Mouse (Mus musculus): Measurements from ENCODE around the gene Wdr81. TPM values are rescaled to one million over a fixed set of nuclear protein-coding genes. Genes with fewer than 3 reads are reported as not detected.

Gene Wdr81
- total RNA-seq (2023): 10 to 100 TPM; 24.7 to 27.7 TPM

DNA sequence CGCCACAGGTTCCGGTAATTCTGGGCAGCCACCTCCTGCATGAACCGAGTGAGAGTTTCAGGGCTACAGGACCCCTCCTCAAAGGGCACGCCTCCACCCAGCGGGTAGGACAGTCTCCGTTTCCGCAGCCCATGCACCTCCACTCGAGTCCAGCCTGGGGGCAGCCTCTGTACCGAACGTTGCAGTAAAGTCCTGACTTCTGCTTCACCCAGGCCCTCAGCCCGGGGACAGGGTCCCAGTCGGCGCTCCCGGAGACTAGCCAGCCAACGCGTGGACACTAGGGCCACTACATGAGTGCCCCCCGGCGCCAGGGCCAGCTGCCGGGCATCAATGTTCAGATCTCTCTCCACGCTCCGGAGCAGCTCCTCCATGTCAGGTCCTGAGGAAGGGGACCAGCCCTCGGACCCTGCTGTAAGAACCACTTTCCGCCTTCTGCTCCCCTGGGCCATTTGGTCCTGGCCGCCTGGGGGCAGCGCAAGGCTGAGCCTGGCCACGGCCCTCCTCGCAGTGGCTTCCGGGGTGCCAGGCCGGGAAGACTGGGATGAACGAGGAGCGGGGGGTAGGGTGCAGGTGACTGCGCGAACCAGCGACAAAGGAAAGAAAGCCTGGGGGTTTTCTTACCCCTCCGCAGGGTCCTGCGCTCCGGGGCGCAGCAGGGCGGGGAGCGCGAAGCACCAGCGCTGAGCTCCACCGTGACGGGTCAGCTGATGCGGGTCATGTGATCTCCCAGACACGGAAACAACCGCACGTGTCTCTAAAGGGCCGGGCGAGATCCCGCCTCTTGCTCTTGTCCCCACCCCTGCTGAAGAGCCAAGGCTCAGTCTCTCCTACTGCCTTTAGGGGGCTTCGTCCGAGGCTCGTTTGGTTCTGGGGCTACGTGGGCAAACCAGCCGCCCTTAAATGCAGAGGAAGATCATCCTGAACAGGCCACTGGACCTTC lies at the start of gene Wdr81:
Gene Wdr81, minus strand, starts transcription at position 727 of the 940 bp plus-strand sequence.

GRCm38 (mm10) chr11:75486601-75487285 lies 32.2 kb upstream of the Wdr81 start, which contains the start of gene Prpf8:
TSS of gene Prpf8 (plus strand) at chr11:75486816.

DNA sequence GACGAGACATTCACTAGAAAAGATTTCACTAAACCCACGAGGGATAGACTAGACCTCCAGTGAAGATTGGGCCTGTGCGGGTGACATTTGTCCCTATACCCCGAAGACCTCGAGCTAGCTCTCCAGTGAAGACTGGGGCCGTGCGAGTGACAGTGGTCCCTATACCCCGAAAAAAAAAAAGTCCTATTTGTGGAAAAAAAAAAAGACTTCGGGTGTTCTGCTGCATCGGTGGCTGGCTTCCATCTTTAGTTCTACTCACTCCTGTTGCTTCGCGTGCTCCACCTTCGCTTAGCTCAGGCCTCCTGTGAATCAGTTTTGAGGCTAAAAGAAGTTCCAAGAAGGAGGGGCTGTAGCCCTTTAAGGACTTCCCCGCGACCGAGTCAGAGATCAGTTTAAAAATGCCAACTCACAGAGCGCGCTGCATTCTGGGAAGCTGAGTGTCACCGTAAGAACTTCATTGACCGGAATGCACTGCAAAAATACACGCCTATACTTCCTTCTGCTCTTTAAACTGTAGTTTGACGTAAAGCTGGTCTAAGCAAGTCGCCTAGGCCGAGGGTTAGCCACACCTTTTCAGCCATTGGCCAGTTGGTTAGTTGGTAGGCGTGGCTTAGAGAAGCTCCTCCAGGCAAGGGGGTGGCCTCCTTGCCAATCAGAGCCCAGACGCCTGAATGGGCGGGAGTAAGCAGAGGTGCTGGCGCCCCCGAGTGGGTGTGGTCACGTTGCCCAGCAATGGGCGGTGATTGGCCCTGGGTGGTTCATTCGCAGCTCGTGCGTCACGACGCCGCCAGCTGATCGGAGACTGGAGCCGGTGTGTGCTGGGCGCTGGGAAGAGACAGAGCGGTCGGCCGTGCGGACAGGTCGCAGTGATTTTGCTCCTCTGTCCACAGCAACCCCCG lies 6.6 kb upstream of the Wdr81 start, which contains the start of gene Tlcd2:
Gene Tlcd2, plus strand, starts transcription at position 872 of the 899 bp plus-strand sequence.

GRCm38 (mm10) chr11:75439363-75439762 lies 15.2 kb downstream of the Wdr81 start, which contains the start of gene Serpinf2:
TSS of gene Serpinf2 (minus strand) at chr11:75439591.

DNA sequence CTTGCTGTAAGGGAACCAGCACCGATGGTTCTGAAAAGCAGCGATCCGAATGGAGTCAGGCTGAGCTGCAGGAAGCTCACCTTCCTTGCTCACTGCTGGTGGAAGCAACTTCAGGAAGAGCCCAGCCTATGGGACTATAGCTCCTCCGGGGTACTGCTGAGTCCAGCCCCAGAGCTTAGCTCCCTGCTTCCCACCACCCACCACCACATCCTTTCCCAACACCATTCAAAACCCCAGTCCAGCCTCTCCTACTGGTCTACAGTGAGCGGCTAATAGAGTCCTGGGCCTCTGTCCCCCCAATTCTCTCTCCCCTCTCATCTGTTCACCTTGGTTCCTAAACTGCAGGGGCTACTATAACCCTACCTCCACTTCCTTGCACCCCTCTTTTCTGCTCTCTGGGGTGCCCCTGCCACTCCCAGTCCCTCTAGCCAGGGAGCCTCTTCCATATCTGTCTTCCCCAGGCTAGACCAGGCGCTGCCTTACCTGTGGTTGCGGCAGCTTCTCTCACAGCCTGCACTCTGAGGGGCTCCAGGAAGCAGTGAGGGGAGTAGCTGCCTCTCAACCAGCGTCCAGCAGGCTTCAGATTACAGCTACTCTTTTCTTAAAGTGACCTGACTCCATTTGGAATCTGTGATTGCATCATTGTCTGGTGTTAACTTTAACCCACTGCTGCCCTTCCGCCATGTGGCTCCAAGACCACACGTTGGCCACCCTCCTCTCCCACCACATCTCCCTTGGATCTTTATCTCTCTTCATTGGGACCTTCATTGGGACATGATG lies 32.3 kb downstream of the Wdr81 start, which contains the start of gene Serpinf1:
Gene Serpinf1, minus strand, starts transcription at position 689 of the 780 bp plus-strand sequence.

Other genes with a start within 250 kb of the Wdr81 start
- 10 to 100 TPM; 62.8 to 68.2 TPM for gene Rpa1, start 106.4 kb downstream of the Wdr81 start, total RNA-seq (2023)
- 1 to 10 TPM; 2.8 to 5.0 TPM for gene Smyd4, start 106.3 kb downstream of the Wdr81 start, total RNA-seq (2023)
- gene Serpinf1, start 32.0 kb downstream of the Wdr81 start, total RNA-seq (2023): 10 to 100 TPM; 15.6 to 17.8 TPM
- gene Serpinf2, start 15.1 kb downstream of the Wdr81 start, total RNA-seq (2023): under 1 TPM; 0.16 to 0.18 TPM
- 1 to 10 TPM; 4.1 to 4.8 TPM for gene Tlcd2, start 7.0 kb upstream of the Wdr81 start, total RNA-seq (2023)
- 100 to 1,000 TPM; 101 to 114 TPM for gene Prpf8, start 32.1 kb upstream of the Wdr81 start, total RNA-seq (2023)
- under 1 TPM; 0.27 to 0.49 TPM for gene Rilp, start 55.4 kb upstream of the Wdr81 start, total RNA-seq (2023)
- gene Scarf1, start 58.8 kb upstream of the Wdr81 start, total RNA-seq (2023): 1 to 10 TPM; 1.1 to 1.8 TPM
- gene Slc43a2, start 77.0 kb upstream of the Wdr81 start, total RNA-seq (2023): 10 to 100 TPM; 61.0 to 72.2 TPM
- 100 to 1,000 TPM; 209 to 245 TPM for gene Pitpna, start 133.4 kb upstream of the Wdr81 start, total RNA-seq (2023)
- 10 to 100 TPM; 92.0 to 92.2 TPM for gene Inpp5k, start 176.3 kb upstream of the Wdr81 start, total RNA-seq (2023)
- 10 to 100 TPM; 48.8 to 72.1 TPM for gene Myo1c, start 195.8 kb upstream of the Wdr81 start, total RNA-seq (2023)
- gene Crk, start 224.5 kb upstream of the Wdr81 start, total RNA-seq (2023): 10 to 100 TPM; 57.5 to 59.7 TPM

All from neutrophil, adult 59 days (primary cell).